Mouse (Mus musculus): ENCODE data around the gene Tmem234.

The Tmem234 gene

DNA sequence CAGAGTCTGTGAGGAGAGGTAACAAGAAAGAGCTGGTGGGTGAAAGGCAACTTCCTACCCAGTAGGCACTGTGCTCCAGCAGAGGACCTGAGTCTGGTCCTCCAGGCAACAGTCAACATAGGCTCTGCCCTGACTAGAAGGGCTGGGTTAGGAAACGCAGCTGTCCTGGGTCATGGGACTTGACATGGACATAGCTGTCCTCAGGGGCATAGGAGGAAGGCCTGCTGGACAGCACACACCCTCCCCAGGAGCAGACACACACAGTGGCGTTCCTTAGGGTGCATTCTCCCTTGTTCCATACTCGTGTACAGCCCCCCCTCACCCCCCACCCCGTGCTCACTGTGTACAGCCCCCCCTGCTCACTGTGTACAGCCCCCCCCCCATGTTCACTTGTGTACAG, 10.0 kb downstream of the Tmem234 start:
- no peak for TF ChIP-seq GATA4 (IDR thresholded peaks at IDR 0.05; ENCODE audit: insufficient replicate concordance, low read length)

DNA sequence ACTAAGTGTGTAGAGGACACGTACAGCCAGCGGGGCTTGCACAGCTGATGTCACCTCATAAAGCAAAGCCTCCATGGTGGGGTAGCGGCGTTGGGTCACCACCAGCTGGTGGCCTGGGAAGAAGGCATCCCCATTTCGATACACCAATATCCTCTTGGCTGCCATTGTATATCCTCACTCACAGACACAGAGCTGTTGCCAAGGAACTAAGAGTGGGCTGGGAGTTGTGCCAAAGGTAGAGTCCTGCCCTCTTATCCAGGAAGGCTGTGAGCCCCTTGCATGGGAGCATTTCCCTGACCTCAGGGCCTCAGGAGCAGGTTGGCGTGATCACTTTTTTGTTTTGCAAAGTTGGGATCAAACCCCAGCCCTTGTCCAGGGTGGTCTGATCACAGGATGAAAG, 13.6 kb downstream of the Tmem234 start, which contains the start of gene Dcdc2b:
Gene Dcdc2b (minus strand): TSS at position 165 of the 400 bp plus-strand sequence.
- no peak for TF ChIP-seq GATA4 (IDR thresholded peaks at IDR 0.05; ENCODE audit: insufficient replicate concordance, low read length)

DNA sequence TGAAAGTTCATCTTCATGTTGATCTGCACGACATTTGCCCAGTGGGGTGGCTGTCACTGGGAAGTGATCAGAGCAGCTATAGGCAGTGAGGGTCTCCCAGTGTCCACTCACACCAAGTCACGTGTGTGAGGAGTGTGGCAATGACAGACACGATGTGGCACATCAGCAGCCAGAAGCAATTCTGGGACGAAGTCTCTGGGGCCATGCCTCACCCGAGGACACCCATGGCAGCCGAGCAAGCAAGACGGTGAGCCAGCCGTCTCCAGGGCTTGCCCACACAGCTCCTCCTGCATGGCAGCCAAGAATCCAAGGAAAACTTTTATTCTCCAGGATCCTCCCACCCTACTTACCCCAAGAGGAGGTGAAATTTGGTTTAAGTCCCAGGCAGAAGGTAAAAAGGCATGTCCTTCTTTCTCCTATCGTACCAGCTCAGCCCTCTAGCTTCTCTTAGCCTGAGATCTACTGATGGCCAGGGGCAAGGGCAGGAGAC, 15.4 kb downstream of the Tmem234 start:
- TF ChIP-seq GATA4 (IDR thresholded peaks at IDR 0.05; ENCODE audit: insufficient replicate concordance, low read length): no peak

DNA sequence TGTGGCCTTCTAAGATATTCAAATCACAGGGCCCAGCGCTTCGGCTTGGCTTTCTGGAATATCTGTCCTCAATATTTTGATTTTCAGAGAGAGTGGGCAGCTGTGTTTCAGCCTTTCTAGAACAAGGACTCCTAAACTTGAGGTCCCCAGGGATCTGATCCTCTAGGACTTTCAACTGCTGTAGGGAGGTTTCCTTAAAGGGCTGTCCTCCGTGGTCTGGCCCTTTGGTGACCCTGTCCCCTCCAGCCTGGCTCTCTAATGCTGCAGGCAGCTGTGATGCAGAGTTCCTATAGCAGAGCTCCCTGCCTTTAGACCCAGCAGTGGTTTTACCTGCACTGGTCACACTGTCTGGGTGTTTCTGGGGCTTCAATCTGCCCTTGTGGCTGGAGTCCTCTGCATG, 16.2 kb downstream of the Tmem234 start:
- TF ChIP-seq GATA4 (IDR thresholded peaks at IDR 0.05; ENCODE audit: insufficient replicate concordance, low read length): no peak

DNA sequence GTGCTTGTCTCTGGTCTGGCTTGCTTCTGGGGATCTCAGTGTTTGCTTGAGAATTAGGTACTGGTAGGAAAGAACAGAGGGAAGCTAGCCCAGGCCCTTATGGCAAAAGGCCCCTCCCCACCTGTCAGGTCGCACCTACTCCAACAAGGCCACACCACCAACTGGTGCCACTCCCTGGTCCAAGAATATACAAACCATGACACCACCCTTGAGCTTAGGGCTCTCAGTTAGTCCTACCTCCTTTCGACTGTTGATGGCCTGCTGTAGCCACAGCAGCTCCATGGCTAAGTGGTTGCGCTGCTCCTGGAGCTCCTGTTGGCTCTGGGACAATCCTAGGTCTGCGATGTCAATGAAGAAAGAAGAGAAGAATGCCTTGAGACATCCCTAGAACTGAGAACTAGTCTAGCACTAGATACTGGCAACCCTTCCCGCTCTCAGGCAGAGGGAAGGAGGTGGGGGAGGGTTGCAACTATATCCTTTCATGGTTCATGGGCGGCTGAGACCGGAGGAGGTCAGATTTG, 16.7 kb downstream of the Tmem234 start:
- no peak for TF ChIP-seq GATA4 (IDR thresholded peaks at IDR 0.05; ENCODE audit: insufficient replicate concordance, low read length)

DNA sequence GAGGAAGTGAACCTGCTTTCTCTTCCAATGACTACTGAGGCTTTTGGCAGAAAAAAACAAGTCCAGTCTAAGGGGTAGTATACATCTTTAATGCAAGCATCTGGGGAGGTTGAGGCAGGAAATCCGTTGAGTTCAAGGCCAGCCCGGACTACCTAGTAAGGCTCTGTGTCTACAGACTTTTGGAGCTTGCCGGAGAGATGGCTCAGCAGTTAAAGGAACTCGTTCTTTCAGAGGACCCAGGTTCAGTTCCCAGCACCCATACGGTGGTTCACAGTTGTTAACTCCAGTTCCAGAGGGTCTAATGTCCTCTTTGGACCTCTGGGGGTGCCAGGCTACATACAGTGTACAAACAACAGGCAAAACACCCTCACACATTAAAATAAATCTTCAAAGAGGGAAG, 17.6 kb downstream of the Tmem234 start:
- no peak for TF ChIP-seq GATA4 (IDR thresholded peaks at IDR 0.05; ENCODE audit: insufficient replicate concordance, low read length)

DNA sequence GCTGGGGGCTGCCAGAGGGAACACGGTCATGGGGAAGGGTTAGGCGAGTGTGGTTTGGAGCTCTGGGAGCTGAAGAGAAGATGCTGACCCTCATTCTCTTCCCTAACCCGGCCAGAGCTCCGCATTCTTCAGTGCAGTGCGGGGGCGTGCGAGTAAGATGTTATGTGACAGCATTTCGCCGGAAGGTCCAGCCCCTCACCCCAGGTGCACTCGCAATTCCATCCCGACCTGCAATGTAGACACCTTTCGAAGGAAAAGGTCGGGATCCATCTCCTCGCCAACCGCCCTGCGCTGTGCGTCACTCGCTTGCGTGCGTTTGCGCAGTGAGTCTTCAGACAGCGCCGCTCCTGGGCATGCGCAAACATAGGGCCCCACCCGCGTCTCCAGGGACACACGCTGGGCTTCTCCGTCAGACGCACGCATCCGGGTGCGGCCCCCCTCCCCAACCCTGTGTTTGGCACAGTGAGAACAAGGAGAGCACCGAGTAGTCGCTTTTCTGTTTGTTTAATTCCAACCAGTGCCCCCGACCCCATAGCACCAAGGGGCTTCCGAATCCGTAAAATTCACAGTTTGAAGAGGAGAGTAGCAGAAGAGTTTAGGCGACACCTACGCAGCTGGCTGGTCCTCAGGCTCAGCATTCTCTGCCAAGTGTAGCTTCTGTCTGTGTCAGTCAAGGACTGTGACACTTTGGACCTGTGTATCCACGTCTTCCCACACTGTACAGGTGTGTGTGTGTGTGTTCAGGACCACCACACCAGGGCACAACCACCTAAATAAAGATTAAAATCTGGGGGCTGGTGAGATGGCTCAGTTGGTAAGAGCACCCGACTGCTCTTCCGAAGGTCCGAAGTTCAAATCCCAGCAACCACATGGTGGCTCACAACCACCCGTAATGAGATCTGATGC, 18.6 kb downstream of the Tmem234 start, which contains the start of gene Iqcc:
Gene Iqcc (minus strand): TSS at position 314 of the 906 bp plus-strand sequence.
- no peak for TF ChIP-seq GATA4 (IDR thresholded peaks at IDR 0.05; ENCODE audit: insufficient replicate concordance, low read length)

DNA sequence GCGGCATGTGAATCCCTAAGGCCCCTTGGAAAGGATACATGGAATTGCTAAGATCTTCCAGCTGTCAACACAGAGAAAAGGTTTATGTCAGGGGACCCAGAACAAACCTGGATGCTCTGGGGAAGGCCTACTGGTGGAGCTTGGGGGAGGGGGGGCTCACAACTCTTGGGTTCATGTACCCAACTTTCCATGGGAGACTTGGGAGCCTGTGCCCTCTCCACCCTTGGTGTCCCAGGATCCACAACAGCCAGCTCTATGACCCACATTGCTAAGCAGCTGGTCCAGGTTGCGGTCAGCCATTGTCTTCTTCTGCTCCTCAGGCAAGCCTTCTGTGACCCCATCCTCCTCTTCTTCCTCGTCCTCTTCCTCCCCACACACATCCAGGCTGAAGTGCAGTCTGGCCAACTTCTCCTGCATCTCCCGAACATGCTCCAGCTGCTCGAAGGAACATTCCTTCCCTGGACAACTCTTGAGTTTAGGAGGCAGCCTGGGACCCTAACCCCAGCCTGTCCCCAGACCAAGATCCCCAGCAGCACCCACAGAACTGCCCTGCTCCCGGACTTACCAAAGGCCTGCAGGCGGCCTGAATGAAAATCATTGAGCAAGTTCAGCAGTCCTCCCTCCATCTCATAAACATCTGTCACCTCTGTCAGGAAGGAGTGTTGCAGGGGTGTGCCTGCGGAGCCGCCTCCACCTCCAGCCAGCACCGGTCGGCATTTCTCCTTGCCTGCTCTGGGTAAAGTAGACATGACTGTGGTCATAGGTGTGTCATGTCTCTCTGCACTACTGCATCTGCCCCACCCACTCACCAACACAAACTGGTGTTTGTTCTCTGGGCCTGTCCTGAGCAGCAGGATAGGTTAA, 20.2 kb downstream of the Tmem234 start:
- TF ChIP-seq GATA4 (IDR thresholded peaks at IDR 0.05; ENCODE audit: insufficient replicate concordance, low read length): no peak

DNA sequence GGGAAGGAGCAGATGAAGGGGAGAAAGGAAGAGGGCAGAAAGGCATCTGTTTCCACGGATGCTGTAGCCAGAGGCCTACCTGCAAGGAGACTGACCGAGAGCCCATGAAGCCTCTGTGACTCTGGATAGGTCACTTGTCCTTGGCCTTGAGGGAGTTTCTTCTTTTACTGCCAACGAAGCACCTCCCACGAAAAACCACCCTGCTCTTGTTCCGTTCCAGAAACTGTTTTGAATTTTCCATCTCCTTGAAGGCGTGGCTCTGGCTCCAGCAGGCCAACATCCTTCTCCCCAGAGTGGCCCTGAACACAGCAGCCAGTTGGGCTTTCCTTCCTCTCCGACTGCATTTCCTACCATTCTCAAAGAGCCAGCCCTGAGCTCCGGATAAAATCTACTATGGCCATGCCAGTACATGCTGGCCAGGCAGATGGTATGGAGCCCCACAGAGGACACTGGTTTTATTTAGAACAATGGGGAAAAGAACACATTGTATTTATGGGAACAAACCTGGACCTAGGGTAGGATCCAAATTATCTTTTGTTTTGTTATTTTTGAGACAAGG, 20.9 kb downstream of the Tmem234 start:
- TF ChIP-seq GATA4 (IDR thresholded peaks at IDR 0.05; ENCODE audit: insufficient replicate concordance, low read length): no peak

DNA sequence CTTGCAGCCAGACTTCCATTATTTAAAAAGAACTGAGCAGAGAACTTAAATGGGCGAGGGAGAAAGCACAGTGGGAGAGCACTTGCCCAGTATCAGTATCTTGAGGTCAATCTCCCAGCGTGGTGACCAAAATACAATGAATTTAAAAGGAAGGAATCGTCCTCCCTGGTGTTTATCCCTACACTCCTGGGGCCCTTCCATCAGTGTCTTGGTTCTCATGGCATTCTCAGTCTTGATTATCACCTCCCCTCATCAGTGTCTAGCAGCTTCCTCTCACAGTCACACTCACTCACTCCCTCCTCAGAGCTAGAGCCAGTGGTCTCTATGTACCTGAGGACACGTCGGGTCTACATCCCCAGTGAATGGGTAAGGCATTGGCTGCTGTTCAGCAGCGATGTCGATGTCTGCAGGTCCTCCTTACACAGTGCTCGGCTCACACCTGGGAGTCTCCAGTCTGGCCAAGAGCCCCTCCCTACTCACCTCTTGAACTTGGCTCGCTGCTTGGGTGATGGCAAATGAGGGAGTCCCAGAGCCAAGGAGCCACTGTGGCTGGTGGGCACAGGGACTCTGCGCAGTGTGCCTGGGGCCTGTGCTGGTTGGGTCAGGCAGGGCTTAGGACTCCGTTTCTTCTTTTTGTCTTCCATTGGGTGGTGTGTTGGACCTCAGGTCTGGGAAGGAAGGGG, 21.8 kb downstream of the Tmem234 start:
- TF ChIP-seq GATA4 (IDR thresholded peaks at IDR 0.05; ENCODE audit: insufficient replicate concordance, low read length): no peak

DNA sequence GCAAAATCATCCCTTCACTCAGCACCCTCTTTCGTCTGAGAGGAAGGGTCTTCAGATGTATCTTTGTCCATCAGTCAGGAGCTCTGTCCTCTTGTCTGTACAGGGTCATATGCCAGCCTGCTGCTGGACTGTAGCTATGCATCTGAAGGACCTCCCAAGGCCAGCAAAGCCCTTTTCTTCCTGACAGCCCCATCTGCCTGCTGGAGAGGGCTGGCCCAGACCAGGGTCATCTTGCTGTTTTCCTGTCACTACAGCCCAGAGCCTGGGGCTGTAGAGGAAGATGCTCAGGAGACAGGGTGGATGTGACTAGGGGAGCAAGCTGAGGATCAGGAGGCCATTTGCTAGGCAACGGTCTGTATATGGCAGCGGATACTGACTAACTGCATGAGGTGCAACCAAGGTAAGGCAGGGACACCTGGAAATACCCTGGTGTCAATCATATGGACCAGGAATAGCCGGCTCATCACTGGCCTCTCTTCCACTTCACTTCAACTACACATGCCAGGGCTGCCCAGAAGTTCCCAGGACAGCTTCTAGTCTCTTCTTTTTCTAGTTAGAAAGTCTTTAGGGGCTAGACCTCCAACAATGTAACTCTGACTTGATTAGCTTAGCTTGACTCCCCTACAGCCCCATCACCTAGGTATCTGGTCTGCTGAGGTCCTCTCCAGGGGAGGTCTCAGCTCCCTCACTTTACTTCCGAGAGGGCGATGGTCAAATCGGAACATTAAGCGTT, 22.5 kb downstream of the Tmem234 start:
- no peak for TF ChIP-seq GATA4 (IDR thresholded peaks at IDR 0.05; ENCODE audit: insufficient replicate concordance, low read length)

DNA sequence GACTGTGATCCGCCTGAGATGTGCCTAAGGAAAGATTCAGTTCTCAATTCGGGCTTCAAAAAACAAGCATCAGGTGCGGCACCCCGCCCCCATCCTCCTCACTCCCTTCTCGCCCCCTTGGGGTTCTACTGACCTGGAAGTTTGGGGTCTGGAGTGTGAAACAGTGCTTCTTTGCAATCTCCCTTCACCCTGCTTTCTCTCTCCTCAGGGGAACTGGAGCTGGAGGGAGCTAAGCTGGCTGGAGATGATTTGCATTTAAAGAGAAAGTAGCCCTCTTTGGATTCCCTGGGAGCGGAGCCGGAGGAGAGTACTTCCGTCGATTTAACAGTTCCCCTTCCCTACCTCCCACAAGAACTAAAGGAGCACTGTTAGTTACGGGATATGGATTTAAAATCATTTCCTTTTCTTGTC, 23.2 kb downstream of the Tmem234 start, which contains the start of gene Ccdc28b:
Gene Ccdc28b (minus strand): TSS at position 267 of the 411 bp plus-strand sequence.
- TF ChIP-seq GATA4 (IDR thresholded peaks at IDR 0.05; ENCODE audit: insufficient replicate concordance, low read length): no peak

DNA sequence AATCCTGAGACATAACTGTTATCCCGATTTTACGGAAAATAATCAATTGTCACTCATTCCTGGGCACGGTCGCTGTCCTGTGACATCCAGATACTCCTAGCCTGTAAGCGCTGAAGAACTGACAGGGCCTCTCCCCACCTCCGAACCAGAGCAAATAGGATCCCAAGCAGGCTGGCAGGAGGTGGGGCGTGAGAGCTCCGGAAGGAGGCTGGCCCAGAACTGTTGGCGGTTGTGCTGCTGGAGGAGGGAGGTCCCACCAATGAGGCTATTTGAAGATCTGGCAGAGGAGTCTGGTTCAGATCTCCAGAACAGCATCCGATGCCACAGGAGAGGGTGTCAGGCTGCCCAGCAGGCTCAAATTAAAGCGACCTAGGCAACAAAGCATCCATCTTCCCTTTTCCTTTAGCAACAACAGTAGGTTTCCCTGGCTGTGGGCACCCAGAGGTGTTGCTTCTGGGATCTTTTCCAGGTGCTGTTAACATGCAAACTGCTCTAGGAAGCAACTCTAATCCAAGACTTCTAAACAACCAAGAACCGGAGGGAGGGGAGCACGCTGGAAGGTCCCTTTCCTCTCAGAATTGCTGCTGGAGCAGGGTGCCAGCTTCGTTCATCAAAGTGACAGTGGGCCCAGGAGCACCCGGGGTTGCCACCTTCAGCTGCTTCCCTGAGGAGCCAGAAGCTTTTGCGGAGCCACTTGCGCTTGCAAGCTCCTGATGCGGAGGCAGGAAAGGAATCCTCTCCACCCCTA, 24.0 kb downstream of the Tmem234 start:
- peak; percentile 53; the same call in 1 of the 2 replicates for TF ChIP-seq GATA4 (IDR thresholded peaks at IDR 0.05; ENCODE audit: insufficient replicate concordance, low read length)
